Mouse (Mus musculus) cerebellum, adult 2 months (tissue): ENCODE measurements at regions not wholly inside any gene's neighbourhood (a gene's known extent, or its start where the extent isn't known, plus 50 kb on each side); places are given as distances from the start of the nearest gene placed in this dataset.

Experiments used
- DNase-seq, 2 experiments: peaks; one replicate each; pipeline ENCODE4 v3.0.0; 2021
- H3K27ac ChIP-seq: fragments of 200-500 bp; 2 replicates; pipeline ENCODE4 v1.5.1; 2012; ENCODE audit warnings: low read length, control low read depth, inconsistent platforms; ENCODE audit not compliant: insufficient read depth
- H3K27me3 ChIP-seq: fragments of 200-500 bp; 2 replicates; pipeline ENCODE4 v1.6.1; 2012; ENCODE audit warnings: inconsistent platforms, mild to moderate bottlenecking, low read length, moderate library complexity; ENCODE audit not compliant: control insufficient read depth, insufficient read depth
- H3K4me1 ChIP-seq: fragments of 200-500 bp; 2 replicates; pipeline ENCODE4 v1.6.1; 2011; ENCODE audit warnings: low read length; ENCODE audit not compliant: control insufficient read depth, insufficient read depth
- H3K4me3 ChIP-seq: fragments of 200-500 bp; replicated peaks from 2 replicates; pipeline ENCODE3; 2011; ENCODE audit warnings: mild to moderate bottlenecking, low read depth, low read length, control low read depth; ENCODE audit not compliant: insufficient read depth
- CTCF ChIP-seq: fragments of 200-500 bp; IDR thresholded peaks from 2 replicates; pipeline ENCODE4 v1.5.1; 2011; ENCODE audit warnings: low read depth, mild to moderate bottlenecking, control low read depth, low read length, moderate library complexity, borderline replicate concordance; ENCODE audit not compliant: insufficient read depth
- POLR2A ChIP-seq: fragments of 200-500 bp; IDR thresholded peaks from 2 replicates; pipeline ENCODE4 v1.6.1; 2011; ENCODE audit warnings: low read length, control low read depth, borderline replicate concordance; ENCODE audit not compliant: insufficient read depth
- whole genome bisulfite sequencing: fragments of 180-500 bp; shearing (Covaris S2); methylation state at CpG from one replicate; pipeline ENCODE4 v1.1.7; 2018; 5-methylcytosine and 5-hydroxymethylcytosine counted together

DNA sequence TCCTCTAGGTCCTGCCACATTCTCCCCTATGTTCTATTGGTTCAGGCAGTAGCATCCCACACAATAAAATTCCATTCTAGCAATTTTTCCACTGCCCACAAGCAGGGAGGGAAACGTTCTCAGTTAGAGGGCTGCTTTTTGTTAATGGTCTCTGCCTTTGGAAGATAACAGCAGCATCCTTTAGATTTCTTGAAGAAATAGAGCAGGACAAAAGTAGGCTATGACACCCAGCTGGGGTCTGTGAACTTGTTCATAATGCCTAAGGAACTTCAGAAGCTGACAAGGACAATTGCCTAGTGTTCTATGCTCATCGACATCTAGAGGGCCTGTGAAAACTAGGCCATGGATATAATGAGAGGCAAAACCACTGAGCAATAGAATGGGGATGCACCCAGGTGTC is 174.2 kb upstream of the Ercc4 start:
- H3K4me3 ChIP-seq, result no peak overlapping the region
- TF ChIP-seq CTCF (no peak), POLR2A (no peak)
- H3K27ac ChIP-seq, result no peak overlapping the region
- DNase-seq, result no peak
- H3K4me1 ChIP-seq, result no peaks in the 10 kb centered on the region
- WGBS, result 18% methylated on average over 2 of the region's 2 CpGs
- no peaks in the 10 kb centered on the region for H3K27me3 ChIP-seq

DNA sequence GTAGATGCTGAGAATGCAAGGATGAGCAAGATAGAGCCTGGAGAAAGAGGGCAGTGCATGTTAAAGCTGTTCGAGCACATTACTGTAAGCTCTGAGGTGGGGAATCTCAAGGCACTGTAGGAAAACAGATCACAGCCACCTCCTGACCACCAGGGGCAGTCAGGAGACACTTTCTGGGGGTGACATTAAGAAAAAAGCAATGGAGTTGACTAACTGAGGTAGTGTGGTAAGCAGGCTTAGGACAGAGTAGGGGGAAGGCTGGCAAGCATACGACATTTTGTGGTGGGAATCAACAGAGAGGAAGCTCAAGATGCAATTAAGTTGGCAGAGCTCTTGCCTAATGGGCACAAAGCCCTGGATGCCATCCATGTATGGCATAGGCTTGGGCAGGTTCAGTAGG is 172.9 kb upstream of the Ercc4 start:
- TF ChIP-seq POLR2A (no peak), CTCF (no peak)
- 48% methylated on average over 2 of the region's 2 CpGs for WGBS

DNA sequence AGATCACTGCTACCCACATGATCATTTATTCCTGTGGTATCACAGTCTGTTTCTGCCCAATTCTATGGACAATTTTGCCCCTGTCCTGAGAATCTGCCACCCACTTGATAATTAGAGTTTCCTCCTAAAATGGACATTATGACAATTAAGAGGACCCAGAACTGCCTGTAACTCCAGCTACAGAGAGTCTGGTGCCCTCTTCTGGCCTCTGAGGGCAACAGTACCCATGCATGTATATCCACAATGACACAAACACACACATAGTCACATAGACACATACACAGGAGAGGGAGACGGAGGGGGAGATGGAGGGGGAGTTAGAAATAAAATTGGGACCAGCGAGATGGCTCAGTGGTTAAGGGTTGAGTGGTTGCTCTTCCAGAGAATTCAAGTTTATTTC is 170.9 kb upstream of the Ercc4 start:
- 94% methylated on average over 2 of the region's 2 CpGs for WGBS
- no peak for DNase-seq

More for the DNA sequence above, 172.9 kb upstream of the Ercc4 start:
- Histone ChIP-seq H3K27ac (no peak overlapping the region), H3K4me1 (no peaks in the 10 kb centered on the region), H3K4me3 (no peak overlapping the region), H3K27me3 (no peaks in the 10 kb centered on the region)
- DNase-seq, result no peak

DNA sequence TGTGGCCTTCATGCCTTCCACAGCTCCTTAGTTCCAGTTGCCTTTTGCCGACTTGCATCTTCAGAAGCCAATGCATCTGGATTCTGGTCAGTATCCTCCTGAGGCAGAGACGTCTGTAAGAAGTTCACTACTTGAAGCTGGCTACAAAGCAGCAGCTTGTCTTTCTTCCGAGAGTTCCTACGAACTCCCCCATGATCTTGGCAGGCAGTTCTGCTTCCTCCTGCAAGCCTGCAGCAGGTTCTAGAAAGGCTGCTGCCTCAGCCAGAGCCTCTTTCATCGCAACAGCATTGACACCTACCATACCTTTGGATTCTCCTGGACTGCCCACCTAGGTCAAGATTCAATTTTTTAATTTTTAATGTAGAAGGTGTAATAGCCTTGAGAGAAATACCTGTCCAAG is 158.3 kb upstream of the Ercc4 start:
- H3K4me3 ChIP-seq, result no peak overlapping the region
- WGBS, result 75% methylated on average over 5 of the region's 5 CpGs
- no peaks in the 10 kb centered on the region for H3K4me1 ChIP-seq
- no peak overlapping the region for H3K27ac ChIP-seq
- H3K27me3 ChIP-seq, result no peaks in the 10 kb centered on the region
- no peak for DNase-seq
- TF ChIP-seq CTCF, result no peak
- TF ChIP-seq POLR2A, result no peak

More for the DNA sequence above, 170.9 kb upstream of the Ercc4 start:
- Histone ChIP-seq H3K4me3 (no peak overlapping the region), H3K27ac (no peak overlapping the region), H3K27me3 (no peaks in the 10 kb centered on the region), H3K4me1 (no peaks in the 10 kb centered on the region)
- TF ChIP-seq POLR2A (no peak), CTCF (no peak)

DNA sequence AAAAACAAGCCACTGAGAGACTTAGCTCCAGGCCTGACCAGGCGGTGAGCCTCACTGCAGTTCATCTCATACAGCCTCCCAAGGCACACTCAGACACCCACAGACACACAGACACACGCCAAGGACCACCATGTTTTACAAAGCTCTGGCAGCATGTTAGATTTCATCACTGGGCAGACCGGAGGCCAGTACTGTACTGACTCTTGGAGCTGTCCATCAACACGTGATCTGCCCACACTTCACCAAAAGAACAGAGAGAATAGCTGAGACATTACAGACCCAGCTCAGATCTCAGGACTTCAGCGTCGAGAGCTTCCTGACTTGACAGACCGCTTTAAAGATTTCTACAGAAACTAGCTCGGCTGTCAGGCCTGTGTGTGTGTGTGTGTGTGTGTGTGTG is 155.5 kb upstream of the Ercc4 start:
- Histone ChIP-seq H3K27me3 (no peaks in the 10 kb centered on the region), H3K4me3 (no peak overlapping the region), H3K4me1 (no peaks in the 10 kb centered on the region), H3K27ac (no peak overlapping the region)
- no peak for TF ChIP-seq POLR2A
- no peak for TF ChIP-seq CTCF
- no peak for DNase-seq
- WGBS, result 56% methylated on average over 8 of the region's 8 CpGs

DNA sequence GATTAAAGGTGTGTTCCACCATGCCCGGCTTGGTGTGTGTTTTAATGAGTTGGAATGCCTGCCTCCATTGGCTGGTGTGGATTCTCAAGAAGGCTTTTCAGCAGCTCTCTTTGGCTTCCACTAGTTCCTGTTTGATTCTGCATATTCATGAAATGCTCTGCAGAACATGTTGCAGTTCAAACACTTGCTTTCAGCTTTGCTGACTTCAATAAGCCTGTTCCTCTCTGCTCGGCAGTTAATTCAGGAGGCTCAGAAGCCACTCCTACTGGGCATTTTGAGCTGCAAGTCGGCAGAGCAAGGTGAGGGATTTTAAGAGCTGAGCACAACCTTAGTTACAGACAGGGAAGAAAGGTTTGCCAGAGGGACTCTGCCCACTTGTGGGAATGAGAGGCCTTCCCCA is 153.1 kb upstream of the Ercc4 start:
- 65% methylated on average over 3 of the region's 3 CpGs for WGBS
- no peak overlapping the region for H3K27ac ChIP-seq
- no peaks in the 10 kb centered on the region for H3K4me1 ChIP-seq
- H3K27me3 ChIP-seq, result no peaks in the 10 kb centered on the region
- no peak for DNase-seq
- no peak for TF ChIP-seq POLR2A
- TF ChIP-seq CTCF, result no peak
- H3K4me3 ChIP-seq, result no peak overlapping the region

DNA sequence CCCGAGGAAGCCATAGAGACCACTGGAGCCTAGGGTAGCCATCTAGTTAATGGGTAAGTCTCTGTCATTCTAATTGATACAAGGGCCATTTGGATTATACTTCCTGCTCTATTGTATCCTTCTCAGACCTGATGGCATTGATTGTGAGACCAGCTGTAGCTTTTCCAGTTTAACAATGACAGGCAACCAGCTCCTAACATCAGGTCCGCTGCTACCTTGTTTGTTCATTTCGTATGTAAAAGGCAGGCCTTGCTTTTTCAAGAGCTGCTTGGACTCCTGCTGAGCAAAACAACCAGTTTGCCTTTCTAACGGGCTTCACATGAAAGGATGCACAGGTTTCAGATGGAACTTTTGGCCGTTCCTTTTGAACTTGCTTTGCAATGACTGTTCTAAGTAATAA is 148.6 kb upstream of the Ercc4 start:
- WGBS, result 48% methylated on average over 5 of the region's 5 CpGs
- no peak for DNase-seq
- no peak overlapping the region for H3K27ac ChIP-seq
- no peaks in the 10 kb centered on the region for H3K4me1 ChIP-seq
- H3K4me3 ChIP-seq, result no peak overlapping the region
- TF ChIP-seq POLR2A, result no peak
- no peak for TF ChIP-seq CTCF
- no peaks in the 10 kb centered on the region for H3K27me3 ChIP-seq

DNA sequence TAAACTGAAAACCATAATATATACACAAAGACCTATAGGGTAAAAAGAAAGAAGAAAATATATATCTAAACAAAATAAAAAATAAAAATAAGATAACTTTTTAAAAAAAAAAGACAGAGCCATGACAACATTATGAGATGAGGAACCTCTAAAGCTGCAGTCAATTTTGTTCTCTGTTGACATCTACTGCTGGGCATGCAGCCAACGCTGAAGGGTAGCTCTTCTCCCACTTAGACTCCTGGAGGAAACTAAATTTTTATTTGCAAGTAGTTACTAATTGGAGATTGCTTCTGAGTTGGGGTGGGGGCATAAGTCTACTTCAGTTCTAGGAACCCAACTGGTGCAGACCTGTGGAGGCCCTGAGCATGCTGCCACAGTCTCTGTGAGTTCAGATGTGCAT is 126.8 kb upstream of the Ercc4 start:
- Histone ChIP-seq H3K27ac (no peak overlapping the region), H3K4me1 (no peaks in the 10 kb centered on the region), H3K27me3 (no peaks in the 10 kb centered on the region), H3K4me3 (no peak overlapping the region)
- no peak for TF ChIP-seq CTCF
- TF ChIP-seq POLR2A, result no peak
- no peak for DNase-seq
- 68% methylated on average over 1 of the region's 1 CpGs for WGBS
